Mouse (Mus musculus): ENCODE measurements at regions not wholly inside any gene's neighbourhood (a gene's known extent, or its start where the extent isn't known, plus 50 kb on each side); places are given as distances from the start of the nearest gene placed in this dataset.

DNA sequence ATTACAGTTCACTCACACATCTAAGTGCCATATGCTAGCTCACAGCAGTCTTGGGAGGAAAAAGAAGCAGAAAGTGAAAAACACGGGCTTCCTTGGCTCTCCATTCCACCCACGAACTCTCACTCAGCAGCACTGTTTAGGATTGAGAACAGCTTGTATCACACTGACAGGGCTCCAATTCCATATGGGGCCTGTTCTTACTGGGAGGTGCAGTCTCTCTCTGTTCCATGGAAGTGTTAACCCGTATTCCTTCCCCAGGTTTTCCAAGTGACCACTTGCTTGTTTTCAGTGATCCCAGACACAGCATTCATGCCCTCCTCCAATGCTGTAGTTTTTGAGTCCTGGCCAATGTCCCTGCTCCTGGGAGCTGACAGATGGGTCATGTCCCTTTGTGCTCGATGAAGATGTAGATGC lies 111.5 kb upstream of the C1qtnf3 start:
- no peak for DNase-seq

DNA sequence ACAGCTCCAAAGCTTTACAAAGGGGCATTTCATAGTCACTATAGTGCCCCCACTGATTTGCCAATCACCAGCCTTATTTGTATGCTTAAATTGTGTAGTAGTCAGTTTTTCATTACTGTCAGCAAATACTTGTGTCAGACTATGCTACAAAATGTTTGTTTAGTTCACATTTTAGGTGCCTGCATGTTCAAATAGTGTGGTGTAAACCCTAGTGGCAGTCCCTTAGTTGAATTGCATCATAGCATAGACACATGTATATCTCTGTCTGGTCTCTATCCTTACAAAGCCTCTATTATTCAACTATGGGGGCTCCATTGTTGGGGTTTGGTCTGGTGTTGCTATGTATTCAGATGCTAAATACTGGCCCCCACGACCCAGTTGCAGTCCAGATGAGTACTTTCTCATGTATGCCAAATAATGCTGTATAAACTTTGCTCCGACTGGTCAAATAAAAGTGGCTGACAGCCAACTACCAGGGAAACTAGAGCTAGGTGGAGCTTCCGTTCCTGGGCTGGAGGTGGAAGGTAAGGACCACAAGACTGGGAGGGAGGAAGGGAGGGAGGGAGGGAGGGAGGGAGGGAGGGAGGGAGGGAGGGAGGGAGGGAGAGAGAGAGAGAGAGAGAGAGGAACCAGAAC lies 109.0 kb upstream of the C1qtnf3 start:
- no peak for DNase-seq

DNA sequence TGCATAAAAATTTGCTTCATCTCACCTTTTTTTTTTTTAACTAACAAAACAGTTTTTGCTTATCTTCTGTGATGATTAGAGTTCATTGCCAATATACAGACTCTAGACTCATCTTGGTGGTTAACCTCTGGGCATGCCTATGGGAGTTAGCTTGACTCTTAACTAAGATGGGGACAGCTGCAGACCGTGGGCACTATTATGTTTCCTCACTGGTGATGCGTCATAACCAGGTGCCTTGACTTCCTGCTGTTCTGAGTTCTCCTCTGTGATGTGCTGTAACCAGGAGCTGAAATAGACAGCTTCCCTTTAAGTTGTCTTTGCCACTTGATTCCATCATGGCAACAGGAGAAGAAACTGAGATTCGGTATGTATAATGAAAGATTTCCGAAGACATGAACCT lies 105.4 kb upstream of the C1qtnf3 start:
- no peak for DNase-seq

DNA sequence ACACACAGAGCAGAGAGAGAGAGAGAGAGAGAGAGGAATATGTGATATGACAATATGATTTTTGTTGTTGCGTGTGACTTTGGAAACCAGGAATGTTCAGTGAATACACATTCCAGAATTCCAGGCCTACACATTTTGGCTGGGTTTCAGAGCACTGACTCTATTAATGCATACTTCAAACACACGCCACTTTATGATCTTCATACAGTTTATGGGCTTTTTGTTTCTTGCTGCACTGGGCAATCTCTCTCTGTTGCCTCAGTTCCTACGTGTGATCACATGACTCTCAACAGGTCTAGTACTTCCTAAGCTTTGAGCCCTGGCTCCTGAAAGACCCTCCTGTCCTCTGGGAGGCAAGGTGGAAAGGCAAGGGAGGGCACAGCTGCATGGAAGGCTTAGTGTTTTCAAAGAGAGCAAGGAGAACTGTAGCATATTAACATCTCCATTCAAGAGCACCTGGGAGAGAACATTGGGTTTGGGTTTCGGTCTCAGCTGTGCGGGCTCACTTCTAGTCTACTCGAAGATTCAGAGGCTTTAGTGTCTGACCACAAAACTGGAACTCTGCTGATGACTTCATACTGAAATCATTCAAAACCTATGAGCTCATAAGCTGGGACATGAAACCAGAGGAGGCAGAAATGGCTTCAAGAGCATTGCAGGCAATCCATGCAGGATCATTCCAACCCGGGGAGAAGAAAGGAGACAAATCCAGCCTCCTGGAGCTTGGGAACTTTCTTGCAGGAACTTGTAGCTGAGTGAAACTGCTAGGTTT lies 87.9 kb upstream of the C1qtnf3 start:
- no peak for DNase-seq

DNA sequence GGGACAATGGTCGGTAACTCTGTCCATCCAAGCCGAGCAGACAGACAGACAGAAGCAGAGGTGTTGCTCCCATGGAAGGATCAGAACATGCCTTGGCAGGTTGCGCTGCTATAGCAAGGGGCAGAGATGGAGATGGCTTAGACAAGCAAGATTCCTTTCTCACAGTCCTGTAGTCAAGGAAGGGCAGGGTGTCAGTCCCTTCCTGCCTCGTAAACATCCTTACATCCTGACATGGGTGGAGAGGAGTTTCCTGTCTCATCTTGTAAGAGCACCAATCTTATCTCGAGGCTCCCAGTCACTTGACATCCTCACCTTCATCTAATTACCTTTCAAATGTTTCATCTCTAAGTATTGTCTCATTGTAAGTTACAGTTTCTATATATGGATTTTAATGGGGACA lies 87.0 kb upstream of the C1qtnf3 start:
- no peak for DNase-seq

DNA sequence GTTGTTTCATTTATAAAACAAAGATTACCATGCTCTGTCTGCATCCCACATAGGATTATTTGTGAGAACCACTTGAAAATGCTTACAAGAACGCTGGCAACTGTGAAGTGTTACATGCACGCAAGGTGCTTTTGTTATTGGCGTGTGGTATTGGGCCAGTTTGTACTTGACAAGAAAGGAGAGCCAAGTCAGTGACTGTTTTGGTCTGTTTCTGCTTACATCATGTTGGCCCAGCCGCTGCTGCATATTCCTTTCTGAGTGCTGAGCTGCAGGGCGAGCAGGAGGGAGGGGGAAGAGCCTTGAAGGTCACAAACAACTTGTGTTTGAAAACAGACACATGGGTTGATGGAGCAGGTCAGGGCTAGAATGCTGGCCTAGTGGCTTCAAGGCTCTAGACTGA lies 85.3 kb upstream of the C1qtnf3 start:
- DNase-seq = no peak

DNA sequence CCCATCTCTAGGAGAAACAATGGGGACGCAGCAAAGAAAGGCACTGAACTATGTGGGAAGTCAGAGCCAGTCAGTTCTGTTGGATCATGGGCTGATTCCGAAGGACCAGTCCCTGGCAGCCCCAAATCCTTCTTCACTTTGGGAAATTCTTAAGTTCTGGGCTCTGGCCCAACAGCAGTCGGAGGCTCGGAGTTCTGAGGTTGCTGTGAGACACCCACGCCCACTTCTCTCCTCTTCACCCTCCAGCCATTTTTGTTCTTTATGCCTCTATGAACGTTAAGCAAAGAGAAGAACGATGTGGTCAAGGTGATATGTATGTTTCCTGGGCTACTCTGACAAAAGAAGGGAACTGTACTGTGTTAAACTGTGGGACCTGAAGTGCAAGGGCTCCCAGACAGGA lies 84.0 kb upstream of the C1qtnf3 start:
- no peak for DNase-seq

DNA sequence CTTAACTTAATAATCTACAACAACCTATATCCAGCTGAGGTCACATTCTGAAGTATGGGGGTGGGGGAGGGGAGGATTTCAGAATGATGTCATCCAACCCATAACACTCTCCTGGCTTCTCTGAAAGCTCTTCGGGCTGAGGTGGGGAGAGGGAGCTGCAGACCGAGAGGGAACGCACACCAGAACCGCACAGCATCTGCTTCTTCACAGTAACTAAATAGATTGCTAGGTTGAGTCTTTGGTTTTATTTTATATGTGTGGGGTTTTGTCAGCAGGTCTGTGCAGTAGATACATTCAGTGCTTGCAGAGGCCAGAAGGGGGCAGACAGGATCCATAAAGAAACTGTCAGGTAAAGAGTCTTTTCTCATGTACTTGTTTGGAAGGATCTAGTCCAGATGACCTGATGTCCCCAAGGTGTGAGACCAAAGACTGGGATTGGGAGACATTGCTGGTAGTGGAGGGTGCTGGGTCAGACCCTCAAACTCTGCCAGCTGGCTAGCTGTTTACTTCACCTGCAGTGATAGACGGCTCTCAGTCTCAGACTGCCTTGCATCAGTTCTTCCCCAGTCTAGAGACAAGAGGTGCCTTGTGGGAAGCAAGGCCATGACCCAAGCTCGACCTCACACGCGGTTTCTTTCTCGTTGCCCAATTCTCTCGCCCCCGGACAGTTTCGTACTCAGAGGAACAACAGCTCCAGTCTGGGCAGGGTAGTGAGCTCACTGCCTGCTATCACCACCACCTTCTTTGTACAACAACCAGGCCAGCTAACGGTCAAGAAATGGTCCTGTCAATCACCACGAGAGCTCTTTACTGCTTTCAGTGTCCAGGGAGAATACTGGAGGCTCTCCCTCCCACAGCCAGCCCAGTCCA lies 83.2 kb upstream of the C1qtnf3 start:
- peak; percentile 47 for DNase-seq

DNA sequence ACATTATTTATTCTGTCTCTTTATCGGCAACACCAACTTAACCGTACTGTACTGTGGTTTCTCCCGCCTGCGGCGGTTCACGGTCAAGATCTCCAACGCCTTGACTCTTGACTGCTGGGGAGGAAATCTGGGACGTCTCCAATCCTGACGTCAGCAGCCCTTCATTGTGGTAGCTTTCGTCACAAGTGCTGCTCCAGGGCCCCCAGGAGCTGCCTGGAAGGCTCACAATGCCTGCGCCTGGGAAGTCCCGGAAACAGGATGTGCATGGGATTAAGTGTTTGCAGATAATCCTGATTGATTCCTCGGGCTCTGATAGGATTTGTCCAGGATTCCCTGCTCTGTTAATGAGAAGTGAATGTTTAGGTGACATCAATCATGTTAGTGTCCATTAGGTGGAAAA lies 82.3 kb upstream of the C1qtnf3 start:
- peak; percentile 64 for DNase-seq

DNA sequence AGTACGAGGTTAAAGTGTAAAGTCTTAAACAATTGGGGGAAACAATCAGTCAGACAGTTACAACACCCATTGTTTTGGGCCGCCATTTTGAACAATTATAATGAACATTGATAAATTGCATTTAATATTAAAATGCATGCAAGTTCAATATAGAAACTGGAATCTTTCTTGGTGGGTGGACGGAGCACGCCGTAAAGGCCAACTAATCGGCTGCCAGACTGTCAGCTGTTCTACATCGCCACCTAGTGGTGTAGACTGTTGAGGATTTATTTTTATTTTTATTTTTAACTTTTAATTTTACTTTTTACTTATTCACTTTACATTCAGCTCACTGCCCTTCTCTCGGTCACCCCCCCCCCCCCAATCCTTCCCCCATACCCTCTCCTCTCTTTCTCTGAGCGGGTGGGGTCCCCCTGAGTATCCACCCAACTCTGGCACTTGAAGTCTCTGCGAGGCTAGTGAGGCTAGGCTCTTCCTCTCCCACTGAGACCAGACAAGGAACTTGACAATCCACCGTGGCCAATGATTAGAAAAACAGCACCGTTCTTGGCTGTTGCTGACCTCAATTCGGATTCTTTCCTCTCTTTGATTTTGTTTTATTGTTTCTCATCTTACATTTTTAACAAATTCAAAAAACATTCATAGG lies 79.7 kb upstream of the C1qtnf3 start:
- DNase-seq = peak; percentile 67

DNA sequence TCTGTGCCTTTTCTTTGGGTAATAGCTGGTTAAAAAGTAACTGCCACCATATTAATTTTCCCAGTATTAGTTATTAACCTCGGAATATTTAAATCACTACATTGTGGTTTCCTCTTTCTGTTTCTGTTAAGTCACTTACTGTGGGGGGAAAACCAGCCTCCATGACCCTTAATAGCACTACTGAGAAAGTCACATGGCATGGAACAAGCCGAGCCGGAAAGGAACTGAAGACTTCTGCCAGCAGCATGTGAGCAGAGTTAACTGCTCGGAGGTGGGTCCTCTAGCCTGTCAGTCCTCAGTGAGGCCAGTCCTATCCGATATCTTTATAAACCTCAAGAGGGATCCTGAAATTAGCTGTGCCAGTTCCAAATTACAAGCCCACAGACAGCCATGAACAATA lies 75.8 kb upstream of the C1qtnf3 start:
- no peak for DNase-seq

DNA sequence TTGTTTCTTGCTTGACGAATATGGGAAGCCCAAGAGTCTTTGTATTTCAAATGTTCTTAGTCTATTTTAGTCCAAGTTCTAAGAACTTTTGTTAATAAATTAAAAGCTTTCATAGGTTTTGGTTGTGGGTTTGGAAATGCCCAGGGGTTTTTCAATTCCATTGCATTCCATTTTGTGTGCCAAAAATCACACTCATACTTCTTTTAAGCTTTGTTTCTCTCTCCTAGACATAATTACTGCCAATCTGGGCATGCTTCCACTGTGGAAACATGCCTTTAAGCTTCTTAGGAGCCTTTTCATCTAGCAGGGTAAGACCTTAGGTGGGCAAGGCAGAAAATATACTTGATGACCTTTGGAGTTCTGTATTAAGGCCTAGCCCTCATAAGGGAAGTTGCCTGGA lies 70.4 kb upstream of the C1qtnf3 start:
- DNase-seq = no peak

DNA sequence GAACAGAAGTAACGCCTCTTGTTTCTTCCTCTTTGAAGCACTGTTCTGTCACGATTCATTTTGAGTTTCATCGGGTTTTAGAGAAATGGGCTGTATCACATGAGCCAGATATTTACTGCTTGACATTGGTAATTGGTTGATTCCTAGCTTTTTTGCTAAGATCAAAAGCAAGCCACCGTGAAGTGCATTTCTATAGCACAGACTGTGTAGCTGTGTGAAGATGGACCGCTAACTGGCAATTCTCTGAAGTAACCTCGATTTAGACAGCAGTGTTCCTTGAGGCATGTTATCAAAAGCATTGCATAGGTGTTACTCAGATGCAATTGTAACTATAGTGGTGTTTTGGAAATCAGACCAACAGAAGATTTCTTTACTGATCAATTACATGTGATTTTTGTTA lies 64.1 kb upstream of the C1qtnf3 start:
- no peak for DNase-seq

DNA sequence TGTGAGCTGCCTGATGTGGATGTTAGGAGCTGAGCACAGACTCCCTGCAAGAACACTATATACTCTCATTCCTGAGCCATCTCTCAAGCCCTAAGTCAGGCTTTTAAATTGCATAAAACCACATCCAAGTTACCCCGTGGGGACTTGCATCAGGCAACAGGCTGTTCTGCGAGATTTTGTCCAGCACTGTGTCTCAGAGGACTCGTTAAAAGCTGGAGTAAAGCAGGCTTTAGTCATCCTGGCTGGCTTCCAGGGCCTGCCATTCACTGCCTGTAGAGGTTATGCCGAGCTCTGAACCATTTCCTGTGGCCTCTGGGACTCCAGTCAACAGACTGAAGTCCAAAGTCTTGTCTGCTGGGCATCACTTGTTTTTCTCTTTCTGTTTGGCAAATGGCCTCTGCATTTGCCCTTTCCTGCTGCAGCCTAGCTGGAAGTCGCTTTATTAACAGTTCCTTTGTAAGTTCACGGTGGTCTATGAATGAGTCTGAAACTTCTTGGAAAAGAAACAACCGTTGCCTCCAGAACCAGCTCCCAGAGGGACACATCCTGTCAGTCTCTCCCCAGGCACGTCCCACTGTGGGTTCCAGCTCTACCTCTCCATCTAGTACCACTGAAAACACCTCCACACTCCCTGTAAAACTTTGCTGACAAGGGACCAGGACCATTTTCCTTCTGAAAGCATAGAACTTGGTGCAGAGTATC lies 61.8 kb upstream of the C1qtnf3 start:
- DNase-seq = peak; percentile 30

DNA sequence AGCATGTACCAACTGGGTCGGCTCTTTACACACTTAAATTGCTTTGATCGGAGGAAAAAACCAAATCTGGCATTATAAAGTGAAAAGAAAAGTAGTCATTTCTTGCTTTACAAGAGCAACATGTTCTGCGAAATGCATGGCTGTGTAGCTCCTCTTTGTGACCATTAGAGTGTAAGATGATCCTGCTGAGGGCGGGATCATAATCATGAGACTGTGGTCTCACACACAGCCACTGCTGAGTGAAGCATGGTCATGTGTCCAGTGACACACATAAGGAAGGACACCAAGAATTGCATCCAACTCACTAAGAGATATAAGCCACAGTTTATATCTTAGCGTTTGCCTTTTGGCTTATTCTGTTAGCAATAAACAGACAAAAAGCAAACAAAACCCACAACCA lies 53.8 kb upstream of the C1qtnf3 start:
- DNase-seq = no peak

DNA sequence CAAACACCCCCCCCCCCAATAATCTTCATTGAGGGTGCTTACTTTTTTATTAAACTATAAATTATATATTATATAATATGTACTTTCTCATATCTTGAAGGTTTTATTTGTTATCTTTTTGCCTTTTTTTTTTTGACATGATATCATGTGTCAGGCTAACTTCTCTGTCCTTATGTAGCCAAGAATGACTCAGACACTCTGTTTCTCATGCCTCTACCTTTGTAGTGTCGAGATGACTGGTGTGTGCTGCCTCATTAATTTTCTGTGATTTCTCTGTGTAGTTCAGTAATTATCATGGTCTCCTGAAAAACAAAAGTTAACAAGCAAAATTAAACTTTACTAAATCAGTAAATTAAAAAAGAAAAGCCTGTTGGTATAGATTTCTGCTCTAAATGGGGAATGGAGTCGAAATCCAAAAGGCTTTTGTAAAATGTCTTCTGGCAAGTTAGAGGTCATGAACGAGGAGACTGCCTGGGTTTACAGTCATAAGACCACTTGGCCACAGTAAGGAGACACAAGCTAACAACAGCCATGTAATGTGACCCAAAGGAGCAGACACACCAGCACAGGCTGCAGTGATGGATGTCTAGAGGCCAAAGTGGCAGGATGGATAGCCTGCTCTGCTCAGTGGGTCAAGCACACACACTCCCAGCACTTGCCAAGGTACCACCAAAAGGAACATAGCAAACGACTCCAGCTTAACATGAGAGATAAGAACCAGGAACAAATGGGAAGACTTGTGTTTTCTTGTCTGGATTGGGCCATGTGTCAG lies 53.2 kb upstream of the C1qtnf3 start:
- no peak for DNase-seq

DNA sequence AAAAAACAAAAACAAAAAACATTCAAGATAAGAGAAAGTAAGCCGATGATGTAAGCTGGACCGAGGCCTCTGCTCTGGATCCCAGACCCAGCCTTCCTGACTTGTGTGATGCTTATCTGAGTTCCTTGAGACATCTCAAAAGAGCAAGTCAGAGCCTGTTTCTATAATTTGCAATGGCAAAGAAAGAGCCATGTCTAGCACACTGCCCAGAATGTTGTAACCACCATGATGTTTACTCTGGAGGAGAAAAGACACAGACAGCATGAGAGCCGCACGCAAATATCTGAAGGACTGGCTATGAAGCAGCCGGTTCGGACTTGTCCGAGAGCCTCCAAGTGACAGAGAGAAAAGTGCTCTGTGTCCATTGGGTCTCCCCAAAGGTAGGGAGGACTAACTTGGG lies 52.2 kb upstream of the C1qtnf3 start:
- DNase-seq = no peak

DNA sequence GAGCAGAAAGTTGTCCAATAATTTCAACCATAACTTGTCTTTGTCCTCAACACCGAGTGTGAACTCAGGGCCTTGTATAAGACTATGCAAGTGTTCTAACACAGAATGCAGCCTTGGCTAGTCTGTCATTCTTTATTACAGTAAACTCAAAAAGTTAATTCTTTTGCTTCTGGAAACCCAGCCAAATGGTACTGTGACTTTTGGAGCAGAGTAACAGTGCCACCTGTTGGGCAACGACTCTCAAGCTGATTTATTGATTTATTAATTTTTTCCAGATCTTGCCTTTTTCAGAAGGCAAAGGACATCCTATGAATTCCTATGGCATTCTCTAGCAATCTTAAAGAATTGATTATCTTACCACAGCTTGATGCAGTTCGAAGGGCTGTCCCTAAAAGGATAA lies 51.1 kb upstream of the C1qtnf3 start:
- DNase-seq = peak; percentile 28

DNA sequence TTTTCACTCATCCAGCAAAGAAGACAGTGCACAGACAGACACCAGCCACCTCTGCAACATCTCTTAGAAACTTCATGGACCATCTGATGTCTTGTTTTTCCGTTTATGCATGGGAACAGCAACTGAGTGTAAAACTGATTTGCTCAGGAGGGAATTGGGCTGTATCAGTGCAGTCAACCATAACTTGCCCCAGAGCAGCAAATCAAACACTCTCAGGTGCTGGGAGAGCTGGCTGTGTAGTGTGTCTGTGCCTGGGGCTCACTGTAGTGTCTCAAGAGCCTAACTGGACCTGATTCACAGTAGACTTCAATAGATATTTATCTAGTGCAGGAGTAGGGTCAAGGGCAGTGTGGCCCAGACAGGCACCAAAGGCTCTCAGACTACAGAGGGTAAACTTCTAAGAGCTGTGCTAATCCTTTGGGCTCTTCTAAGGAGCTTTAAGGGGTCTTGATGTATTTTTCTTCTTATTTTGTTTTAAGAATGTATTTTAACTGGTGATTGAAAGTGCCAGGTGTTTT lies 50.3 kb upstream of the C1qtnf3 start:
- DNase-seq = no peak
